Mouse (Mus musculus): ENCODE data around the gene Emilin3. TPM values are rescaled to one million over a fixed set of nuclear protein-coding genes. Genes with fewer than 3 reads are reported as not detected.

Gene Emilin3
- total RNA-seq, 1 experiment from 2014 or later, result not detected

DNA sequence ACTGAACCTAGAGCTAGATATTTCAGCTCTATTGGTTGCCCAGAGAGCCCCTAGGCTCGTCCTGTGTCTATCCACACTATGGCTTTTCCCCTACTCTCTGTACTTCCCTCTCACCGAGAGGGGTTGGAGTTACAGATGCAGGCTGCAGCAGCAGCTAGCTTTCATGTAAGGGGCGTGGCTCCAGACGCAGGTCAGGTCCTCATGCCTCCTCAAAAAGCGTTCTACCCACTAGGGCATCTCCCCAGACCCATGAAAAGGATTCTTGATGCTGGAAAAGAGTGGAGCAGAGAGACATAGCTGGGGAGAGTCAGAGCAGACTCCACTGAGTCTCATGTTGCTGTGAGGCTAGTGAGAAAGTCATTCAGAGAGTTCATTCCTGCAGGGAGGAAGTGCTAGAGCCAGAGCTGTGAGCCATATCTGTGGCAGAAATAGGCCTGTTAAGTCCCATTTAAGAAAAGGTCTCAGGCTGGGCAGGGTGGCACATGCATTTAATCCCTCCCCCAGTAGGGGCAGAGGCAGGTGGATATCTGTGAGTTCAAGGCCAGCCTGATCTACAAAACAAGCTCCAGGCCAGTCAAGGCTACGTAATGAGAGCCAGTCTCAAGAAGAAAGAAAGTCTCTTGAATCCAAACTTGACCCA, 30.5 kb downstream of the Emilin3 start:
- no peak for ATAC-seq (ENCODE audit: extremely low read depth, insufficient number of reproducible peaks, low FRiP score, poor library complexity, severe bottlenecking)

GRCm38 (mm10) chr2:160880453-160881195, 31.5 kb downstream of the Emilin3 start, which contains the start of gene Lpin3:
TSS of gene Lpin3 (plus strand) at chr2:160880670.
- no peak for ATAC-seq (ENCODE audit: extremely low read depth, insufficient number of reproducible peaks, low FRiP score, poor library complexity, severe bottlenecking)

DNA sequence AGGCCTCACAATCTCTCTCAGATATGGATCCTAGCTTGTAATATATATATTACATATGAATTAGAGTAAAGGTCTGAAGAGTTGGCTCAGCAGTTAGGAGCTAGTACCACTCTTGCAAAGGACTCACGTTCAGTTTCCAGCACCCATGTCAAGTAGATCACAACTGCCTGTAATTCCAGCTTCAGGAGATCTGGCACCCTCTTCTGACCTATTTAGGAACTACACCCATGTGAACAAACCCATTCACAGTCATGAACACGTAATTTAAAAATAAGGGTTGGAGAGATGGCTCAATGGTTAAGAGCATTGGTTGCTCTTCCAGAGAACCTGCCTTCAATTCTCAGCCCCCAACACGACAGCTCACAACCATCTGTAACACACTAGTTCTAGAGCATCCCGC, 36.0 kb downstream of the Emilin3 start:
- no peak for ATAC-seq (ENCODE audit: extremely low read depth, insufficient number of reproducible peaks, low FRiP score, poor library complexity, severe bottlenecking)

- ATAC-seq (ENCODE audit: extremely low read depth, insufficient number of reproducible peaks, low FRiP score, poor library complexity, severe bottlenecking), result no peak
Observed at GRCm38 (mm10) chr2:160874231-160874877, 37.8 kb downstream of the Emilin3 start.

DNA sequence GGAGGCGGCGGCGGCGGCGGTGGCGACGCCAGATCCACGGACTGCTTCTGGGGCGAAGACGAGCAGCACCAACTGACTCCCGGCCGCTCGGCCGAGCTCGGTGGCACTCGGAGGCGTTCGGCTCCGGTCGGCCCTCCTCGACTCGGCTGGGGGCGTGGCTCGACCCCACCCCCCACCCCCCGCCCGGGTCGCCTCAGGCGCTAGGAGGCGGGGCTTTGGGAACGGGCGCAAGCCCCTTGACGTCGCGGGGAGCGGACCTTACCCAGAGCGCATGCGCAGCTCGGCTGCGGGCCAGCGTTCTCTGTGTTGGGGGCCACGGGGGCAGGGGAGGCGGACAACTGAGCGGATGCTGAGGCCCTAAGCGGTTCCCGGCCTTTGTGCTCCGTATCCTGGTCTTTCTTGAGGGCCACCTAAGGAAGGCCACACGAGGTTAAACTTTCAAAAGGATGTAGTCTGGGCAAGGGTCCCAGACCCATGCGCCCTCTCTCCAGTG, 39.2 kb downstream of the Emilin3 start, which contains the start of gene Zhx3:
TSS of gene Zhx3 (minus strand) at position 109 of the 493 bp plus-strand sequence.
- peak; percentile 66 for ATAC-seq (ENCODE audit: extremely low read depth, insufficient number of reproducible peaks, low FRiP score, poor library complexity, severe bottlenecking)

DNA sequence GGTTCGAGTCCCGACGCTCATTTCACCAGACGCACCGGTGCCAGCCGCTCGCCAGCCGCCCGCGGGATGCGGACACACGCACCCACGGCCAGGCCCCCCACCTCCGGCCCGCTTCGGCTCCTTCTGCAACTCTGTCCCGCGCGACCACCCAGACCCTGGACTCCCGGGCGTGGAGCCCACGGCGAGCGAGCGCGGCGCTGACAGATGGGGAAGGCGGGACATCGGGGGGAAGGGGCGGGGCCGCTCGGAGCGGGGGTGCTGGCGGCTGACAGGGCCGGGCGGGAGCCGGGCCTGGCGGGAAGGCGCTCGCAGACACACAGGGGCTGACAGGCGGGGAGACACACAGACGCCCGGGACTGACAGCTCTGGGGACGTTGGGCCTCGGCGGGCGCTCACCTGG, 39.7 kb downstream of the Emilin3 start:
- ATAC-seq (ENCODE audit: extremely low read depth, insufficient number of reproducible peaks, low FRiP score, poor library complexity, severe bottlenecking), result peak; percentile 27; the same call in 1 of the 2 replicates

GRCm38 (mm10) chr2:160871310-160871709, 40.8 kb downstream of the Emilin3 start:
- no peak for ATAC-seq (ENCODE audit: extremely low read depth, insufficient number of reproducible peaks, low FRiP score, poor library complexity, severe bottlenecking)

DNA sequence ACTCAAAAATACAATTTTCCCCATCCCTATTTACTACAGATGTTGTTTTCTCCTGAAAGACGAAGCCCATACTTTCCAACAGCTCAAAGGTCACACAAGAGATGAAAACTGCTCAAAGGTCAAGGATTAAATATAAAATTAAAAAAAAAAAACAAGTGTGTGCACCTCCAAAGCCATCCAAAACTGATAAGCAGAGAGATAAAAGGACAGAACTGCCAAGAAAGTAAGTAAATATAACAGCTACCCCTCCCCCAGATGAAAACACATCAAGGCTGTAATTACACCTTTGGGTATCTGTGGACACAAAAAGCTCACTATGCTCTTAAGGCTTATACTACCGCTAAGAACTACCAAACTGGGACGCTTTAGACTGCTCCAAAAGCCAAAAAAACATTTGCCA, 42.7 kb downstream of the Emilin3 start:
- ATAC-seq (ENCODE audit: extremely low read depth, insufficient number of reproducible peaks, low FRiP score, poor library complexity, severe bottlenecking), result no peak

DNA sequence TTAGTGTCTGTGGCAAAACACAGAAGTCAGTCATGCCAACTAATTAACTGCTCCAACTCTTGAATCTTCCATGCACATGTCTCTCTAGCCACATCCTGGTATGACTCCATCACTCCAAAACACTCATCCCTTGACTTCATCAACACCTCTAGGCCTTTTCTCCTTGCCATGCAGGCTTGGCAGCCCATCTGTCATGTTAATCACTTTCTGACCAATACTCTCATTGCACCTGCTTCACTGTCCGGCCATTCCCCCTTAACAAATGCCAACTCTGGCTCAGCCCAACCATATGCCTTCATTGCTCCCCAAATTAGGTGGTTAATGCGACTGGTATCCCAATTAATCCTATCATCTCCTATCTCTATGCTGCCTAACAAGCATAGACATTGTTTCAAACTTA, 46.9 kb downstream of the Emilin3 start:
- no peak for ATAC-seq (ENCODE audit: extremely low read depth, insufficient number of reproducible peaks, low FRiP score, poor library complexity, severe bottlenecking)

DNA sequence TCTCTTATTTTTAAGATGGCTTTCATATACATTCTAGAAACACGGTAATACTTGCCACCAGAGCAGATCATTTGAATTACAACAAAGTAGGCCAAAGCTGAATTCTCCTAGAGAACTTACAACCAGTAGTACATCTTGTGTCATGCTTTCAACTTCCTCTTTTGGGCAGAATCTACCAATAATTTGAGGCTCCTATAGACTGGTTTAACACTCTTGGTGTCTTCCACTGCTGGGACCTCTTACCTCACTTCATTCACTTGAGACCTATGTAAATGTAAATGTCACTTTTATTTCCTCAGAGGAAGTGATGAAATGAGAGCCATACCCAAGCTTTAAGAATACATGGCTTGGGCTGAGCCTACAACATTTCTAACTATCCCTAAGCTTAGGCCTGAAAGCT, 48.0 kb downstream of the Emilin3 start:
- ATAC-seq (ENCODE audit: extremely low read depth, insufficient number of reproducible peaks, low FRiP score, poor library complexity, severe bottlenecking), result 0 out of 2 replicates have a peak, but pooled peaks have one; percentile 23

DNA sequence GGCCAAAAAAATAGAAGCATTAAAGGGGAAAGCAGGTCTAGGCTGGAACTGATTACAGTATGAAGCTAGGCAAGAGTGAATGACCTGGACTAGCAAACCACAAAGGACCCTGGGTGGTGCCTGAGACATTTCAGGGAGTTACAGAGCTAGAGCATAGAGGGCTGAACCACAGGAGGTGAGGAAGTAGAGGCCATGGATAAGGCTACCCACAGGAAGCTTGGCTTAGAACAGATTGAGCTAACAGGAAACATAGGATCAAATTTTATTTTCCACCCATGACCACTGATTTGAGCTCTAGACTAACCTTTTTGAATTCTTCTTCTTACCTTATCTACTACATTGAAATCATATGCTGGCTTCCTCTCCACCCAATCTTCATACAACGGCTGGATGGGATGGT, 51.8 kb downstream of the Emilin3 start:
- no peak for ATAC-seq (ENCODE audit: extremely low read depth, insufficient number of reproducible peaks, low FRiP score, poor library complexity, severe bottlenecking)

Other genes with a start within 250 kb of the Emilin3 start
- gene Plcg1, start 181.0 kb downstream of the Emilin3 start, total RNA-seq (2017), result 58.1 and 67.6 TPM in 2 replicates
- gene Zhx3, start 39.3 kb downstream of the Emilin3 start, total RNA-seq (2017), result 2.2 and 4.3 TPM in 2 replicates
- not detected in 2 replicates for gene Lpin3, start 31.7 kb downstream of the Emilin3 start, total RNA-seq (2017)
- gene Chd6, start 196.7 kb upstream of the Emilin3 start, total RNA-seq (2017), result 82.5 and 94.7 TPM in 2 replicates